Mouse (Mus musculus): ENCODE measurements around the gene Ssr2. TPM values are rescaled to one million over a fixed set of nuclear protein-coding genes. Genes with fewer than 3 reads are reported as not detected.

Ssr2 gene
- polyA plus RNA-seq, 1 experiment from 2014 or later = 301 TPM

- H3K27me3 ChIP-seq (ENCODE audit: control insufficient read depth, insufficient read depth, low read length) = no peaks in the 10 kb centered on the region
- H3K4me3 ChIP-seq (ENCODE audit: low read depth, low read length) = no peak overlapping the region
- H3K27ac ChIP-seq (ENCODE audit: low read length) = no peak overlapping the region
- H3K9me3 ChIP-seq (ENCODE audit: control insufficient read depth, low read depth, low read length) = no peaks in the 10 kb centered on the region
- 63% methylated on average over 20 of the region's 20 CpGs for WGBS
- H3K4me2 ChIP-seq (replicated peaks; ENCODE audit: low read depth, low read length) = no peak overlapping the region
- no peak for ATAC-seq (ENCODE audit: insufficient number of reproducible peaks, insufficient read depth, low FRiP score, low read depth)
- H3K9ac ChIP-seq (replicated peaks; ENCODE audit: low read depth, low read length) = 0 out of 2 replicates have a peak overlapping the region, but pooled peaks have one; percentile 1
- H3K36me3 ChIP-seq (ENCODE audit: control insufficient read depth, insufficient read depth, low read length) = peaks cover 4% of the 10 kb centered on the region; the same call in 1 of the 2 replicates
- 0 out of 2 replicates have a peak, but pooled peaks cover 6% of the 10 kb centered on the region for H3K4me1 ChIP-seq (ENCODE audit: control insufficient read depth, insufficient read depth, low read length)
Observed at GRCm38 (mm10) chr3:88544955-88545591, 30.6 kb upstream of the Ssr2 start.

GRCm38 (mm10) chr3:88546674-88547418, 28.8 kb upstream of the Ssr2 start:
- Histone ChIP-seq H3K36me3 (ENCODE audit: control insufficient read depth, insufficient read depth, low read length) (no peaks in the 10 kb centered on the region; the same call in 1 of the 2 replicates), H3K9me3 (ENCODE audit: control insufficient read depth, low read depth, low read length) (no peaks in the 10 kb centered on the region), H3K9ac (replicated peaks; ENCODE audit: low read depth, low read length) (no peak overlapping the region), H3K4me1 (ENCODE audit: control insufficient read depth, insufficient read depth, low read length) (peaks cover 10% of the 10 kb centered on the region; the same call in 1 of the 2 replicates), H3K4me2 (replicated peaks; ENCODE audit: low read depth, low read length) (no peak overlapping the region), H3K4me3 (ENCODE audit: low read depth, low read length) (no peak overlapping the region), H3K27ac (ENCODE audit: low read length) (no peak overlapping the region), H3K27me3 (ENCODE audit: control insufficient read depth, insufficient read depth, low read length) (no peaks in the 10 kb centered on the region)
- 62% methylated on average over 6 of the region's 6 CpGs for WGBS
- no peak for ATAC-seq (ENCODE audit: insufficient number of reproducible peaks, insufficient read depth, low FRiP score, low read depth)

DNA sequence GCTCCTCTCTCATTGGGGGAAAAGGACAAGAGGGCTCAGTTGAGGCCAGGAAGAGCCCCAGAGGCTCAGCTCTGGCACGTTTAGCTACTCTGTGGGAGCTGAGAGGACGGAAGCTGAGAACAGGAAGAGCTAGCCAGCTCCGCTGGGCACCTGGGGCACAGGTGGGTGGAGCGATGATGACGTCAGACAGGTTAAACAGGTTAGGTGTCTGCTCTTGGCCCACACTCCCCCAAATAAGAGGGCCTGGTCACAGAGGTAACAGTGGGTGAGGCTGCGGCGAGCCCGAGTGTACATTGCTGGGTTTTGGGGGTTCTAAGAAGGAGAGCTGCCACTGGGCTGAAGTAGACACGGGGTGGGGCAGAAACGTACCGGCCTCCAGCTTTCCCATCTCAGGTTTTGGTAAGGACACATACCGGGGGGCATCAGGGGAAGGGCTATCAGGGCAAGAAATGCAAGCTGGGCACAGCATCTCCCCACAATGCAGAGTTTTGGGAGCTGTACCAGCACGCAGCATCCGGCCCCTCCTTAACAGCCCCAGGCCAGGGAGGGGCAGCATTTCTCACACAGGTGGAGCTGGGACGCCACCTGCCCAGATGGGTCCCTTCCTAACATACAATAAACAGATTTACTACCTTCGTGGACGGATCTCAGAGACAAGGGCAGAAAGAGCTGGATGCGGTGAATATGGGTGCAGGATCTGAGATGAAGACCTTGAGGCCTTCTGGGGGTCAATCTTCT, 27.3 kb upstream of the Ssr2 start, which contains the start of gene Rab25:
TSS of gene Rab25 (minus strand) at position 121 of the 738 bp plus-strand sequence.
- Histone ChIP-seq H3K27me3 (ENCODE audit: control insufficient read depth, insufficient read depth, low read length) (no peaks in the 10 kb centered on the region), H3K36me3 (ENCODE audit: control insufficient read depth, insufficient read depth, low read length) (no peaks in the 10 kb centered on the region), H3K4me1 (ENCODE audit: control insufficient read depth, insufficient read depth, low read length) (peaks cover 13% of the 10 kb centered on the region; the same call in 1 of the 2 replicates), H3K9me3 (ENCODE audit: control insufficient read depth, low read depth, low read length) (no peaks in the 10 kb centered on the region), H3K4me2 (replicated peaks; ENCODE audit: low read depth, low read length) (peak within 1 kb of the TSS; percentile 35), H3K27ac (ENCODE audit: low read length) (peak within 1 kb of the TSS; percentile 61), H3K4me3 (ENCODE audit: low read depth, low read length) (peak within 1 kb of the TSS; percentile 21), H3K9ac (replicated peaks; ENCODE audit: low read depth, low read length) (peak within 1 kb of the TSS; percentile 18; the same call in 1 of the 2 replicates)
- ATAC-seq (ENCODE audit: insufficient number of reproducible peaks, insufficient read depth, low FRiP score, low read depth) = no peak
- 35% methylated on average over 18 of the region's 18 CpGs for WGBS

DNA sequence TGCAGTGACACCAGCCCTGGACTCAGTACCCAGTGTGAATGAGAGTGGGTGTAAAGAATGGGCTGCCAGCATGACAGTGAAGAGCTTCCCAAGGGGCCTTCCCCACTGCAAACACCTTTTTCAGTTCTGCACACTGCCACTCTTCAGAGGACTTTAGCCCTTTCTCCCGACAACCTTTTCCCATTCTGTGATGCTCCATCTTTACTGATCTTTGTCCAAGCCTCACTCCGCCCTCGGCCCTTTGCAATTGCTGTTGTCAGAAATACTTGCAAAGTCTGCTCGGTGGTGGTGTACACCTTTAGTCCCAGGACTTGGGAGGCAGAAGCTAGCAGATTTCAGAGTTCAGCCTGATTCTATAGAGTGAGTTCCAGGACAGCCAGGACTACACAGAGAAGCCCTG, 24.1 kb upstream of the Ssr2 start:
- H3K4me2 ChIP-seq (replicated peaks; ENCODE audit: low read depth, low read length) = peak overlapping the region; percentile 78
- no peak for ATAC-seq (ENCODE audit: insufficient number of reproducible peaks, insufficient read depth, low FRiP score, low read depth)
- H3K4me1 ChIP-seq (ENCODE audit: control insufficient read depth, insufficient read depth, low read length) = peaks cover 24% of the 10 kb centered on the region
- 0 out of 2 replicates have a peak overlapping the region, but pooled peaks have one; percentile 7 for H3K9ac ChIP-seq (replicated peaks; ENCODE audit: low read depth, low read length)
- no peaks in the 10 kb centered on the region for H3K27me3 ChIP-seq (ENCODE audit: control insufficient read depth, insufficient read depth, low read length)
- peaks cover 10% of the 10 kb centered on the region for H3K36me3 ChIP-seq (ENCODE audit: control insufficient read depth, insufficient read depth, low read length)
- no peaks in the 10 kb centered on the region for H3K9me3 ChIP-seq (ENCODE audit: control insufficient read depth, low read depth, low read length)
- peak overlapping the region; percentile 92; the same call in 1 of the 2 replicates for H3K4me3 ChIP-seq (ENCODE audit: low read depth, low read length)
- H3K27ac ChIP-seq (ENCODE audit: low read length) = no peak overlapping the region
- 83% methylated on average over 4 of the region's 4 CpGs for WGBS

DNA sequence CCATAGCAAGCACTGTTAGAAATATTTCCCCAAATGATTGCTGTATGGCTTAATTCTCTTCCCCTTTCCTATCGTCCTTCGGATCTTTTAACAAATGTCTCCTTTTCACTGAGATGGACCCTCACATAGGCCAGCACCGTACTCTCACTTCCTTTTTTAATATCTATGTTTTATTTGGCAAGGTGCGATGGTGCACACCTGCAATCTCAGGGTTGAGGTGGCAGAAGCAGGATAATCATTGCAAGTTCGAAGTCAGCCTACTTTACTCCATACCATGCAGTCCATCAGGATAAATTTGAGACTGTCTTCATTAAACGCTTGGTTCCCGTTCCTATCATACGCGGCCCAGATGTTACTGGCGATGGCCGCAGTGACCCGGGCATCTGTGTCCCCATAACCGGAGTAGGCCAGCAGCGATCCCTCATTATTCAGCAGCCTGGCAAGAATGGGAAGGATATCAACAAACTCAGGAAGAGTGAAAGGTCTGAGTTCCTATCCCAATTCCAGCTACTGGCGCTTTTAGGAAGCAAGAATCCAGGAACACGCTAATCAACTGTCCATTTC, 23.5 kb upstream of the Ssr2 start:
- Histone ChIP-seq H3K4me1 (ENCODE audit: control insufficient read depth, insufficient read depth, low read length) (peaks cover 21% of the 10 kb centered on the region), H3K4me3 (ENCODE audit: low read depth, low read length) (peak overlapping the region; percentile 92), H3K27me3 (ENCODE audit: control insufficient read depth, insufficient read depth, low read length) (no peaks in the 10 kb centered on the region), H3K9ac (replicated peaks; ENCODE audit: low read depth, low read length) (peak overlapping the region; percentile 7), H3K36me3 (ENCODE audit: control insufficient read depth, insufficient read depth, low read length) (peaks cover 16% of the 10 kb centered on the region), H3K27ac (ENCODE audit: low read length) (peak overlapping the region; percentile 80; the same call in 1 of the 2 replicates), H3K9me3 (ENCODE audit: control insufficient read depth, low read depth, low read length) (no peaks in the 10 kb centered on the region), H3K4me2 (replicated peaks; ENCODE audit: low read depth, low read length) (peak overlapping the region; percentile 78)
- 22% methylated on average over 16 of the region's 16 CpGs for WGBS
- ATAC-seq (ENCODE audit: insufficient number of reproducible peaks, insufficient read depth, low FRiP score, low read depth) = no peak

DNA sequence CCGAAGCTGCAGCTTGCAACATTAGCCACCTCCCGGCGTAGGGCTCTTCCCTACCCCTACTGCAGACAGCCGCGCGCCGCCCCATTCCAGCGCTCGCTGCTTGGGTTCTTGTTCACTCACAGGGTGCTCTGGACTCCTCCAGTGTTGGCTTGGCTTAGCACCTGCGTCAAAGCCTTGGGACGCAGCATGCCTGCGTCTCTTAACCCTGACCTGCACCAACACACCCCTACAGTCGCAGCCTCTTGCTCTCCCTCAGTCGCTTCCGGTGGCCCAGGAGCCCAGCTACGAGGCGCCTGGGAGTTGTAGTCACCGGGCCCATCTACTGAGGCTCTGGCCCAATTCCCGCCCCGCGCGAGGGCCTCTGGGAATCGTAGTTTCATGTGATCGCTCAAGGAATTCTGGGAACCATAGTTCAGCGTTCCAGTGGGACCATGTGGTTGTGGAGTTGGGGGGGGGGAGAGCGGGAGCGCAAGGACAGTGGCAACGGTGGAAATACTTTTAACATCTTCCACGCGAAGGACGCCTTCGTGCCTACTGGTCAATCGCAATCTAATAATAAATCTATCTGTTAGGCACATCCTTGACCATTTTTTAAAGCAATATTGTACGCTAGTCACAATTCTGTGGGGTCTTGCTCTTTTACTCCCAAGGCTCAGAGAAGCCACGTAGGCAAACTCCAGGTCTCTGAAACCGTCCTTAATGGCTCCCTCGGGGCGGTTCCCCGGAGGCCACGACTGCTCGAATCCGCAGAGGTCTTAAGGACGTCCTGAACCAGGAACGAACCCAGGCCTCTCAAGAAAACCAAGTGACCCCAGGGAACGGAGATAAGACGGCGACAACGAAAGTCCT, 22.8 kb upstream of the Ssr2 start, which contains the start of gene Lamtor2:
TSS of gene Lamtor2 (minus strand) at position 399 of the 849 bp plus-strand sequence.
- Histone ChIP-seq H3K9me3 (ENCODE audit: control insufficient read depth, low read depth, low read length) (no peaks in the 10 kb centered on the region), H3K27ac (ENCODE audit: low read length) (peak within 1 kb of the TSS; percentile 99), H3K27me3 (ENCODE audit: control insufficient read depth, insufficient read depth, low read length) (no peaks in the 10 kb centered on the region), H3K4me1 (ENCODE audit: control insufficient read depth, insufficient read depth, low read length) (peaks cover 21% of the 10 kb centered on the region), H3K4me3 (ENCODE audit: low read depth, low read length) (peak within 1 kb of the TSS; percentile 92), H3K9ac (replicated peaks; ENCODE audit: low read depth, low read length) (peak within 1 kb of the TSS; percentile 88), H3K4me2 (replicated peaks; ENCODE audit: low read depth, low read length) (peak within 1 kb of the TSS; percentile 78), H3K36me3 (ENCODE audit: control insufficient read depth, insufficient read depth, low read length) (peaks cover 23% of the 10 kb centered on the region)
- peak; percentile 90 for ATAC-seq (ENCODE audit: insufficient number of reproducible peaks, insufficient read depth, low FRiP score, low read depth)
- WGBS = under 1% methylated on average over 48 of the region's 48 CpGs

- peaks cover 29% of the 10 kb centered on the region for H3K36me3 ChIP-seq (ENCODE audit: control insufficient read depth, insufficient read depth, low read length)
- peak within 1 kb of the TSS; percentile 78 for H3K4me2 ChIP-seq (replicated peaks; ENCODE audit: low read depth, low read length)
- WGBS = under 1% methylated on average over 31 of the region's 37 CpGs
- peaks cover 21% of the 10 kb centered on the region for H3K4me1 ChIP-seq (ENCODE audit: control insufficient read depth, insufficient read depth, low read length)
- H3K9me3 ChIP-seq (ENCODE audit: control insufficient read depth, low read depth, low read length) = no peaks in the 10 kb centered on the region
- ATAC-seq (ENCODE audit: insufficient number of reproducible peaks, insufficient read depth, low FRiP score, low read depth) = peak; percentile 88
- H3K27me3 ChIP-seq (ENCODE audit: control insufficient read depth, insufficient read depth, low read length) = no peaks in the 10 kb centered on the region
- peak within 1 kb of the TSS; percentile 99 for H3K27ac ChIP-seq (ENCODE audit: low read length)
- H3K9ac ChIP-seq (replicated peaks; ENCODE audit: low read depth, low read length) = peak within 1 kb of the TSS; percentile 88
- peak within 1 kb of the TSS; percentile 92 for H3K4me3 ChIP-seq (ENCODE audit: low read depth, low read length)
Observed at GRCm38 (mm10) chr3:88553525-88553879, 22.2 kb upstream of the Ssr2 start, which contains the start of gene Ubqln4. Ubqln4 (plus strand) TSS chr3:88553758.

Data from stomach, embryonic 14.5 days (tissue).